Mouse (Mus musculus): Measurements from ENCODE around the gene Nrl. TPM values are rescaled to one million over a fixed set of nuclear protein-coding genes. Genes with fewer than 3 reads are reported as not detected.

Nrl gene
- polyA plus RNA-seq, 1 experiment from 2014 or later: not detected

DNA sequence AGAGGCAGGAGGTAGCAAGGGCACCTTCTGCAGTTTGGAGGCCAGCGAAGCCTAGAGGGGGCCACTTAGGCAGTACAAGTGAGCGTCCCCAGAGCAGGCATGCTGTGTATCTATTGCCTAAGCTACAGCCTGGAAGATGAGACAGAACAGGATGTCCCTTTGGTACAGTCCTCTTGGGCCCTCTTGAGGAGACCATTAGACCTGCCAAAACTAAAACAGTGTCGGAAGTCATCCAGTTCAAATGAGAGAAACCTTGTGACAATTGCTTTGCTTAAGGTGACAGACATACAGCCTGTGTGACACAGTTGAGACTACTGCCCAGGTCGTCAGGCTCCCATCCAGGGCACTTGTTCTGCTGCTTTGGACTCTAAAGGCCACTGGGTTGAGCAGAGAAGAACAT is 5.2 kb downstream of the Nrl start:
- H3K4me2 ChIP-seq (ENCODE audit: low read length): no peak overlapping the region
- H3K9me3 ChIP-seq (replicated peaks; ENCODE audit: control insufficient read depth, low read length): no peaks in the 10 kb centered on the region
- no peak for ATAC-seq
- no peak overlapping the region for H3K4me3 ChIP-seq (ENCODE audit: low read depth, low read length)
- H3K27me3 ChIP-seq (replicated peaks; ENCODE audit: control insufficient read depth, insufficient read depth, low read length): no peaks in the 10 kb centered on the region
- no peaks in the 10 kb centered on the region for H3K36me3 ChIP-seq (ENCODE audit: control insufficient read depth, insufficient read depth, low read length)
- DNase-seq (ENCODE audit: low spot score): no peak
- H3K4me1 ChIP-seq (ENCODE audit: control insufficient read depth, insufficient read depth, low read length): peaks cover 8% of the 10 kb centered on the region; the same call in 1 of the 2 replicates
- H3K9ac ChIP-seq (ENCODE audit: low read length): no peak overlapping the region
- H3K27ac ChIP-seq (ENCODE audit: low read depth, low read length): no peak overlapping the region
- 67% methylated on average over 4 of the region's 4 CpGs for WGBS

DNA sequence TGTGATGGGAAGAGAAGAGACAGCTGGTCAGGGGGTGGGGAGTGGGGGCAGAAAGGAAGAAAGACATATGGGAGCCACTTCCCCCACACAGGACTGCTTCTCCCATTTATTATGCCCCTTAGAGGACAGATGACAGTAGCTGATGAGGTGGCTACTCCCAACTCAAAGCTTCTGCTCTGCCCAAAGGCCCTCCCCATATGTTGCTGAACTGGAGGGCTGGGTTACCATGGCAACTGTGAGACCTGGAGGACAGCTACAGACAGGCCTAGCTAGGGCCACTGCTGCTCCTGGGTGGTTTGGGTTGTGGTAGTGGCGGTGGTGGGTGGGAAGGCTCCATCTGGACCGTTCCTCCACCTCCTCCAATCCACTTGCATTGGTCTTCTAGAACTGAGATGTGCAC is 5.9 kb downstream of the Nrl start:
- peaks cover 8% of the 10 kb centered on the region; the same call in 1 of the 2 replicates for H3K4me1 ChIP-seq (ENCODE audit: control insufficient read depth, insufficient read depth, low read length)
- DNase-seq (ENCODE audit: low spot score) (peak; percentile 58), ATAC-seq (peak; percentile 33; the same call in 1 of the 2 replicates)
- WGBS: 43% methylated on average over 2 of the region's 2 CpGs
- no peak overlapping the region for H3K9ac ChIP-seq (ENCODE audit: low read length)
- H3K27ac ChIP-seq (ENCODE audit: low read depth, low read length): no peak overlapping the region
- no peaks in the 10 kb centered on the region for H3K27me3 ChIP-seq (replicated peaks; ENCODE audit: control insufficient read depth, insufficient read depth, low read length)
- H3K36me3 ChIP-seq (ENCODE audit: control insufficient read depth, insufficient read depth, low read length): no peaks in the 10 kb centered on the region
- H3K4me2 ChIP-seq (ENCODE audit: low read length): no peak overlapping the region
- no peaks in the 10 kb centered on the region for H3K9me3 ChIP-seq (replicated peaks; ENCODE audit: control insufficient read depth, low read length)
- no peak overlapping the region for H3K4me3 ChIP-seq (ENCODE audit: low read depth, low read length)

DNA sequence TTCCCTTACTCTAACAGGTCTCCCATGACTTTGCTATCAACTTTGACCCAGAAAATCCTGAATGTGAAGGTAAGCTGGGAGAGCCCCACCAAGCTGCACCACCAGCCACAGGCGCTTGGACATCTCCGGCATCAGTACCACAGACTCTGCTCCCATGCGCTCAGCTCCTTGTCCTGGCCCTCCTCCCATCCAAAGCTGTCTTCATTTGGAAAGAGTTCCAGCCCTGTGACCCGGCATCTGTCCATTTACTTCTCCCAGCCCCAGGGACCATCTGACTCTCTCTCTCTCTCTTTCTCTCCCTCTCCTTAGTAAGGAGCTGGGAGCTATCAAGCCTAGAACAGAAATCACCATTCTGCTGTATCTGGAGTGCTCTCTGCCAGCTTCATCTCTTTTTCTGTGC is 8.9 kb downstream of the Nrl start:
- no peaks in the 10 kb centered on the region for H3K27me3 ChIP-seq (replicated peaks; ENCODE audit: control insufficient read depth, insufficient read depth, low read length)
- H3K36me3 ChIP-seq (ENCODE audit: control insufficient read depth, insufficient read depth, low read length): no peaks in the 10 kb centered on the region
- ATAC-seq: no peak
- no peak for DNase-seq (ENCODE audit: low spot score)
- 90% methylated on average over 4 of the region's 4 CpGs for WGBS
- H3K9ac ChIP-seq (ENCODE audit: low read length): no peak overlapping the region
- peaks cover 5% of the 10 kb centered on the region; the same call in 1 of the 2 replicates for H3K4me1 ChIP-seq (ENCODE audit: control insufficient read depth, insufficient read depth, low read length)
- no peak overlapping the region for H3K4me3 ChIP-seq (ENCODE audit: low read depth, low read length)
- H3K9me3 ChIP-seq (replicated peaks; ENCODE audit: control insufficient read depth, low read length): no peaks in the 10 kb centered on the region
- H3K4me2 ChIP-seq (ENCODE audit: low read length): no peak overlapping the region
- no peak overlapping the region for H3K27ac ChIP-seq (ENCODE audit: low read depth, low read length)

DNA sequence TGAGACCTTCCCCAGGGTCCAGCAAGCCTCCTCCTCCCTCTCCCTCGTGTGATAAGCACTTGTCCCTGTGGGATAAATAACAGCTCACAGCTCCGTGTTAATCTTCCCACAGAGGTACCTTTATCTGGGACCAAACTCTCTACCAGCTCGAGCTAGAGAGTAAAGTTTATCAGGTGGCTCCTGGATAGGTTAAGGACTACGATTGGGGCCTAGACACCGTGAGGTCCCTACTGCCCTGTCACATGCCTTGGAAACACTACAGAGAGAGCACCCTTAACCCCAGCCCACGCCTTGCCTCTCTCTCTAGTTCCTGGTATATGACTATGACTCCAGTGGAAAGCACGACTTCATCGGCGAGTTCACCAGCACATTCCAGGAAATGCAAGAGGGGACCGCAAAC is 10.9 kb downstream of the Nrl start:
- 0 out of 2 replicates have a peak, but pooled peaks cover 1% of the 10 kb centered on the region for H3K4me1 ChIP-seq (ENCODE audit: control insufficient read depth, insufficient read depth, low read length)
- H3K36me3 ChIP-seq (ENCODE audit: control insufficient read depth, insufficient read depth, low read length): no peaks in the 10 kb centered on the region
- no peaks in the 10 kb centered on the region for H3K27me3 ChIP-seq (replicated peaks; ENCODE audit: control insufficient read depth, insufficient read depth, low read length)
- DNase-seq (ENCODE audit: low spot score): no peak
- no peak for ATAC-seq
- H3K4me3 ChIP-seq (ENCODE audit: low read depth, low read length): no peak overlapping the region
- H3K4me2 ChIP-seq (ENCODE audit: low read length): no peak overlapping the region
- WGBS: 73% methylated on average over 10 of the region's 10 CpGs
- H3K9me3 ChIP-seq (replicated peaks; ENCODE audit: control insufficient read depth, low read length): no peaks in the 10 kb centered on the region
- no peak overlapping the region for H3K9ac ChIP-seq (ENCODE audit: low read length)
- H3K27ac ChIP-seq (ENCODE audit: low read depth, low read length): no peak overlapping the region

DNA sequence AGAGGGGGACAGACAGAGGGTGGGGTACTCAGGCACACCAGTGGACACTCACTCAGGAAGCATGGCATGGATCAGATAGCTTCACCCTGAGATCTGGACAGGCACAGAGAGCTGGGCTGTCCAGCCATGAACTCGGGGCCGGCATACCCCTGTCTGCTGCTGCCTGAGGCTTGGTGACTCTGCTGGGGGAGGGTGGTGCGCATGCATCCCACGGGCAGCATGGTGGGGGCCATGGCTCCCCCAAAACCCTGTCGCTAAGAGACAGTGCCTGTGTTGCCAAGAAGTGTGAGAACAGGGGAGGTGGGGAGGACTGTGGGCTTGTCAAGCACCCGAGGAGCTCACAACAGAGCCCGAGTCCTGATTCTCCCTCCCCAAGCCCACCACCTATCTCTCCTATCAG is 13.7 kb downstream of the Nrl start:
- no peak for DNase-seq (ENCODE audit: low spot score)
- Histone ChIP-seq H3K36me3 (ENCODE audit: control insufficient read depth, insufficient read depth, low read length) (peaks cover 7% of the 10 kb centered on the region; the same call in 1 of the 2 replicates), H3K9me3 (replicated peaks; ENCODE audit: control insufficient read depth, low read length) (no peaks in the 10 kb centered on the region)

DNA sequence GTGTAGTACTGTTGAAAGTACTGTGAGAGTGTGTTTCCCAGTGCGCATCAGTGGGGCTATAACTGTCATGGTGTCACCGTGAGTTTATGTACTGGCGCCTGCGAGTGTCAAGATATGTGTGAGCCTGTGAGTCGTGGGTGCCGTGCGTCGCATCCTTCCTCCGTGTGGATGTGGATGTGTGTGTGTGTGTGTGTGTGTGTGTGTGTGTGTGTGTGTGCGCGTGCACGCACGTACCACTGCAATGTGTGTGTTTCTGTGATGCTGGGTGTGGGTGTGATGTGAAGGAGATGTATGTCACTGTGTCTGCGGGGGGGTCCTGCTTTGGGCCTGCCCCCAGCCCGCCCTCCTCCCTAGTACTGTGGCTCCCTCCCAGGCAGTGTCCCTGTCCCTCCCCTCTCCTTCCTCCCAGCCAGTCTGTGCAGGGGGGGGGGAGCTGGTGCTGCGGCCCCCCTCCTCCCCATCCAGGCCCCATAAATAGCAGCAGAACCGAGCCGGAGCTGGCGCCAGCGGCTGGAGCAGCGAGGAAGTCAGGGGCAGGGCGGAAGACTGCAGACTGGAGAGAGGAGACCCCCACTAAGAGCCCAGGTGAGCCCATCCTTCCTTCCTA is 14.6 kb downstream of the Nrl start, which contains the start of gene Cpne6:
Gene Cpne6, plus strand, starts transcription at position 321 of the 607 bp plus-strand sequence.
- DNase-seq (ENCODE audit: low spot score) (no peak), ATAC-seq (0 out of 2 replicates have a peak, but pooled peaks have one; percentile 25)
- Histone ChIP-seq H3K9ac (ENCODE audit: low read length) (no peak within 1 kb of the TSS), H3K4me3 (ENCODE audit: low read depth, low read length) (no peak within 1 kb of the TSS), H3K27me3 (replicated peaks; ENCODE audit: control insufficient read depth, insufficient read depth, low read length) (no peaks in the 10 kb centered on the region), H3K4me1 (ENCODE audit: control insufficient read depth, insufficient read depth, low read length) (no peaks in the 10 kb centered on the region), H3K36me3 (ENCODE audit: control insufficient read depth, insufficient read depth, low read length) (peaks cover 15% of the 10 kb centered on the region; the same call in 1 of the 2 replicates), H3K27ac (ENCODE audit: low read depth, low read length) (no peak within 1 kb of the TSS), H3K9me3 (replicated peaks; ENCODE audit: control insufficient read depth, low read length) (no peaks in the 10 kb centered on the region), H3K4me2 (ENCODE audit: low read length) (no peak within 1 kb of the TSS)
- 72% methylated on average over 22 of the region's 22 CpGs for WGBS

More for the DNA sequence above, 13.7 kb downstream of the Nrl start:
- no peak overlapping the region for H3K27ac ChIP-seq (ENCODE audit: low read depth, low read length)
- H3K4me3 ChIP-seq (ENCODE audit: low read depth, low read length): no peak overlapping the region
- H3K4me1 ChIP-seq (ENCODE audit: control insufficient read depth, insufficient read depth, low read length): no peaks in the 10 kb centered on the region
- no peaks in the 10 kb centered on the region for H3K27me3 ChIP-seq (replicated peaks; ENCODE audit: control insufficient read depth, insufficient read depth, low read length)
- no peak overlapping the region for H3K4me2 ChIP-seq (ENCODE audit: low read length)
- WGBS: 56% methylated on average over 7 of the region's 7 CpGs
- no peak overlapping the region for H3K9ac ChIP-seq (ENCODE audit: low read length)
- no peak for ATAC-seq

DNA sequence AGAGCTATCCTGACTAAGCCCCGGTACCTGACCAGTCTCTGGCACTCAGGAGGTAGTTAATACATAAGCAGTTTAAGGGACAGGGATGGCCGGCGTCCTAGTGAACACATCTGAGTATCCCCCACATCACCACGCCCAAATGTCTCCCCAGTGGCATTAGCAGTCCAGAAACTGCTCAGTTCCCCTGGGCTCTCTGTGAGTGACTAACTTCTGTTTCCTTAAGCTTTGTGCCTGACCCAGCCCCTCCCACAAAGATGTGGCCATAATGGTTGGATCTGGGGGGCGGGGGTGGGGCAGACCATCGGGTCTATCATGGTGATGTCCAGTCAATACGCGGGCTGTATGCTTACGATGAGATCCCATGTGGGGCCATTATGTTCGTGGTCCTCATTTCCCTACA is 15.2 kb downstream of the Nrl start:
- no peaks in the 10 kb centered on the region for H3K9me3 ChIP-seq (replicated peaks; ENCODE audit: control insufficient read depth, low read length)
- no peaks in the 10 kb centered on the region for H3K4me1 ChIP-seq (ENCODE audit: control insufficient read depth, insufficient read depth, low read length)
- H3K27ac ChIP-seq (ENCODE audit: low read depth, low read length): no peak overlapping the region
- no peak overlapping the region for H3K4me2 ChIP-seq (ENCODE audit: low read length)
- H3K27me3 ChIP-seq (replicated peaks; ENCODE audit: control insufficient read depth, insufficient read depth, low read length): no peaks in the 10 kb centered on the region
- 83% methylated on average over 10 of the region's 10 CpGs for WGBS
- DNase-seq (ENCODE audit: low spot score) (no peak), ATAC-seq (no peak)
- no peak overlapping the region for H3K9ac ChIP-seq (ENCODE audit: low read length)
- peaks cover 18% of the 10 kb centered on the region; the same call in 1 of the 2 replicates for H3K36me3 ChIP-seq (ENCODE audit: control insufficient read depth, insufficient read depth, low read length)
- H3K4me3 ChIP-seq (ENCODE audit: low read depth, low read length): no peak overlapping the region

DNA sequence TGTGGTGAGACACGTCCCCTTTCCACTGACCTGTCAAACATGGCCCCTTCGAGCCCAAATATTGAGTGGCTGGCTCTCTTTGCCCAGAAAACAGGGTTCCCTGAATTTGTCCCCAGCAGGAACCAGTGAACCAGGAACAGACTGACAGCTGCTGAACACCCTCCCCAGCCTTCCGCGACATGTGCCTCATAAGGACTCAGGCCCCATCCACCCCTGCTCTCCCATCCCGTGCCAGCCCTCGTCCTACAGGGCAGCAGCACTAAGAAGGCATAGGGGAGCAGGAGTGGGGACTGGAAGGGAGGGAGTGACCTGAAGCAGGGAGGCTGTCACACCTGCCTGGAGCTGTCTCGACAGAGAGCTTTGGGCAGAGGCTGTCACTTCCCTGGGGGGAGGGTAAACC is 17.0 kb downstream of the Nrl start:
- H3K4me2 ChIP-seq (ENCODE audit: low read length): no peak overlapping the region
- peaks cover 29% of the 10 kb centered on the region for H3K36me3 ChIP-seq (ENCODE audit: control insufficient read depth, insufficient read depth, low read length)
- no peak overlapping the region for H3K4me3 ChIP-seq (ENCODE audit: low read depth, low read length)
- 58% methylated on average over 7 of the region's 7 CpGs for WGBS
- ATAC-seq (no peak), DNase-seq (ENCODE audit: low spot score) (no peak)
- H3K4me1 ChIP-seq (ENCODE audit: control insufficient read depth, insufficient read depth, low read length): no peaks in the 10 kb centered on the region
- no peak overlapping the region for H3K9ac ChIP-seq (ENCODE audit: low read length)
- no peaks in the 10 kb centered on the region for H3K27me3 ChIP-seq (replicated peaks; ENCODE audit: control insufficient read depth, insufficient read depth, low read length)
- H3K9me3 ChIP-seq (replicated peaks; ENCODE audit: control insufficient read depth, low read length): no peaks in the 10 kb centered on the region
- H3K27ac ChIP-seq (ENCODE audit: low read depth, low read length): no peak overlapping the region

DNA sequence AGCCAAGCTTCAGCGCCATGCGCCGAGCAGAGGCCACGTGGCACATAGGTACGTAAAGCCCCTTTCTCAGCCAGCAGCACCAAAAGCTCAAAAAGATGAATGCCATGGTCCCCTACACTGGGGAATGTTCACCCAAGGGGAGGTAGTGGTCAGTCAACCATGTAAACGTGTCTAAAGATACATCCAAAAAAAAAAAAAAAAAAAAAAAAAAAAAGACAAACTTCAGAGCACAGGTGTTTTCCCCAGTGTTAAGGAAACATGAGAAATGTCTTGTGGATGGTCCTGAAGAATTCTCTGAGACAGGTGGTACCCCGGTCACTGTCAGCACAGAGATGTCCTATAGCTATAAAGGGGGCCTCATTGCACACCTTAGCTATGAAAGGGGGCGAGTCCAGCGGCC is 19.2 kb downstream of the Nrl start:
- no peak for ATAC-seq
- no peak for DNase-seq (ENCODE audit: low spot score)
- H3K9me3 ChIP-seq (replicated peaks; ENCODE audit: control insufficient read depth, low read length): no peaks in the 10 kb centered on the region
- no peaks in the 10 kb centered on the region for H3K27me3 ChIP-seq (replicated peaks; ENCODE audit: control insufficient read depth, insufficient read depth, low read length)
- H3K4me2 ChIP-seq (ENCODE audit: low read length): no peak overlapping the region
- WGBS: 88% methylated on average over 9 of the region's 9 CpGs
- H3K27ac ChIP-seq (ENCODE audit: low read depth, low read length): no peak overlapping the region
- no peak overlapping the region for H3K9ac ChIP-seq (ENCODE audit: low read length)
- H3K4me3 ChIP-seq (ENCODE audit: low read depth, low read length): no peak overlapping the region
- H3K36me3 ChIP-seq (ENCODE audit: control insufficient read depth, insufficient read depth, low read length): peaks cover 51% of the 10 kb centered on the region
- no peaks in the 10 kb centered on the region for H3K4me1 ChIP-seq (ENCODE audit: control insufficient read depth, insufficient read depth, low read length)

Measured in forebrain, embryonic 14.5 days (tissue).